Mouse (Mus musculus) liver, adult 2 months (tissue): Measurements from ENCODE around the gene 9430015G10Rik. TPM values are rescaled to one million over a fixed set of nuclear protein-coding genes. Genes with fewer than 3 reads are reported as not detected.

Experiments used
- DNase-seq: peaks from one replicate; pipeline ENCODE4 v3.0.0-alpha.2; 2011; ENCODE audit warnings: low read depth, low spot score; ENCODE audit errors: extremely low read depth
- H3K27ac ChIP-seq: fragments of 200-500 bp; replicated peaks from 2 replicates; pipeline ENCODE4 v1.5.1; 2012; ENCODE audit warnings: low read depth, mild to moderate bottlenecking, control low read depth, inconsistent platforms, low read length; ENCODE audit not compliant: insufficient read depth
- H3K27me3 ChIP-seq: fragments of 200-500 bp; 2 replicates; pipeline ENCODE4 v1.6.1; 2012; ENCODE audit warnings: mild to moderate bottlenecking, moderate library complexity, low read length, inconsistent platforms; ENCODE audit not compliant: control insufficient read depth, insufficient read depth
- H3K36me3 ChIP-seq: fragments of 200-500 bp; 2 replicates; pipeline ENCODE4 v1.6.1; 2012; ENCODE audit warnings: low read length, inconsistent platforms; ENCODE audit not compliant: control insufficient read depth, insufficient read depth
- H3K4me1 ChIP-seq: fragments of 200-500 bp; 2 replicates; pipeline ENCODE4 v1.6.1; 2011; ENCODE audit warnings: low read length; ENCODE audit not compliant: control insufficient read depth, insufficient read depth
- H3K4me3 ChIP-seq: fragments of 200-500 bp; 2 replicates; pipeline ENCODE4 v1.5.1; 2011; ENCODE audit warnings: low read depth, mild to moderate bottlenecking, control low read depth, low read length, moderate library complexity; ENCODE audit not compliant: insufficient read depth
- H3K79me2 ChIP-seq: fragments of 200-500 bp; 2 replicates; pipeline ENCODE4 v1.6.1; 2012; ENCODE audit warnings: inconsistent platforms, mild to moderate bottlenecking, low read length, moderate library complexity; ENCODE audit not compliant: control insufficient read depth, insufficient read depth
- H3K9ac ChIP-seq: fragments of 200-500 bp; 2 replicates; pipeline ENCODE4 v1.6.1; 2012; ENCODE audit warnings: low read depth, mild to moderate bottlenecking, control low read depth, inconsistent platforms, low read length
- CTCF ChIP-seq: fragments of 200-500 bp; IDR thresholded peaks from 2 replicates; pipeline ENCODE4 v1.5.1; 2011; ENCODE audit warnings: low read depth, low read length, control low read depth
- POLR2A ChIP-seq: fragments of 200-500 bp; IDR thresholded peaks from 2 replicates; pipeline ENCODE4 v1.6.1; 2011; ENCODE audit warnings: low read length, control low read depth; ENCODE audit not compliant: insufficient read depth; ENCODE audit errors: extremely low read depth
- WGBS: fragments of 180-500 bp; shearing (Covaris S2); methylation state at CpG from one replicate; pipeline ENCODE4 v1.1.7; 2018; 5-methylcytosine and 5-hydroxymethylcytosine counted together
- polyA plus RNA-seq: library from polyadenylated mRNA; depleted of rRNA; stranded (reverse); fragments of >200 nt; gene quantifications from 2 replicates; pipeline ENCODE4 v1.2.3, GENCODE M21; 2012; rRNA removed
- total RNA-seq: library from RNA; depleted of rRNA; stranded (reverse); fragments of >200 nt; gene quantifications from 2 replicates; pipeline ENCODE4 v1.2.3, GENCODE M21; 2014; rRNA removed

The 9430015G10Rik gene
- total and polyA plus RNA-seq, 2 experiments = 3.8 to 9.1 TPM

GRCm38 (mm10) chr4:156168611-156169010, 58.8 kb downstream of the 9430015G10Rik start:
- WGBS = 96% methylated on average over 8 of the region's 8 CpGs
- DNase-seq = no peak
- 0 out of 2 replicates have a peak, but pooled peaks cover 2% of the 10 kb centered on the region for H3K4me1 ChIP-seq
- H3K9ac ChIP-seq = no peak overlapping the region
- no peak overlapping the region for H3K27ac ChIP-seq
- TF ChIP-seq CTCF (no peak), POLR2A (no peak)
- H3K4me3 ChIP-seq = no peak overlapping the region
- H3K36me3 ChIP-seq = peaks cover 10% of the 10 kb centered on the region; the same call in 1 of the 2 replicates
- H3K79me2 ChIP-seq = no peaks in the 10 kb centered on the region
- no peaks in the 10 kb centered on the region for H3K27me3 ChIP-seq

GRCm38 (mm10) chr4:156169129-156169528, 59.3 kb downstream of the 9430015G10Rik start:
- Histone ChIP-seq H3K36me3 (peaks cover 10% of the 10 kb centered on the region; the same call in 1 of the 2 replicates), H3K79me2 (no peaks in the 10 kb centered on the region), H3K27me3 (no peaks in the 10 kb centered on the region), H3K9ac (no peak overlapping the region), H3K4me3 (no peak overlapping the region), H3K27ac (no peak overlapping the region), H3K4me1 (0 out of 2 replicates have a peak, but pooled peaks cover 2% of the 10 kb centered on the region)
- DNase-seq = no peak
- WGBS = 95% methylated on average over 10 of the region's 10 CpGs
- no peak for TF ChIP-seq POLR2A
- TF ChIP-seq CTCF = no peak

- H3K36me3 ChIP-seq = peaks cover 16% of the 10 kb centered on the region; the same call in 1 of the 2 replicates
- 94% methylated on average over 11 of the region's 11 CpGs for WGBS
- H3K27ac ChIP-seq = no peak overlapping the region
- no peaks in the 10 kb centered on the region for H3K27me3 ChIP-seq
- DNase-seq = no peak
- TF ChIP-seq CTCF (no peak), POLR2A (no peak)
- 0 out of 2 replicates have a peak, but pooled peaks cover 2% of the 10 kb centered on the region for H3K4me1 ChIP-seq
- H3K4me3 ChIP-seq = no peak overlapping the region
- H3K9ac ChIP-seq = no peak overlapping the region
- no peaks in the 10 kb centered on the region for H3K79me2 ChIP-seq
These were observed 62.0 kb downstream of the 9430015G10Rik start for GRCm38 (mm10) chr4:156171828-156172227.

Other genes with a start within 250 kb of the 9430015G10Rik start
- gene Tas1r3, start 246.6 kb upstream of the 9430015G10Rik start, total RNA-seq = 0.37 and 0.47 TPM in 2 replicates
- 0.12 and 0.35 TPM in 2 replicates for gene Tas1r3, start 246.6 kb upstream of the 9430015G10Rik start, polyA plus RNA-seq
- gene Cptp, start 240.5 kb upstream of the 9430015G10Rik start, total RNA-seq = 5.7 and 7.5 TPM in 2 replicates
- gene Cptp, start 240.5 kb upstream of the 9430015G10Rik start, polyA plus RNA-seq = 32.1 and 48.6 TPM in 2 replicates
- gene Ints11, start 240.4 kb upstream of the 9430015G10Rik start, total RNA-seq = 13.6 and 18.8 TPM in 2 replicates
- gene Ints11, start 240.4 kb upstream of the 9430015G10Rik start, polyA plus RNA-seq = 15.8 and 20.9 TPM in 2 replicates
- gene Pusl1, start 218.2 kb upstream of the 9430015G10Rik start, total RNA-seq = 13.6 and 15.5 TPM in 2 replicates
- gene Pusl1, start 218.2 kb upstream of the 9430015G10Rik start, polyA plus RNA-seq = 33.5 and 35.0 TPM in 2 replicates
- 2.5 and 3.4 TPM in 2 replicates for gene Acap3, start 218.2 kb upstream of the 9430015G10Rik start, total RNA-seq
- gene Acap3, start 218.2 kb upstream of the 9430015G10Rik start, polyA plus RNA-seq = 4.9 and 6.9 TPM in 2 replicates
- 21.6 and 27.6 TPM in 2 replicates for gene Ube2j2, start 166.2 kb upstream of the 9430015G10Rik start, total RNA-seq
- 43.4 and 46.1 TPM in 2 replicates for gene Ube2j2, start 166.2 kb upstream of the 9430015G10Rik start, polyA plus RNA-seq
- gene C1qtnf12, start 147.7 kb upstream of the 9430015G10Rik start, total RNA-seq = 1.8 and 2.1 TPM in 2 replicates
- 2.6 and 3.3 TPM in 2 replicates for gene C1qtnf12, start 147.7 kb upstream of the 9430015G10Rik start, polyA plus RNA-seq
- 2.8 TPM in 2 replicates for gene B3galt6, start 117.3 kb upstream of the 9430015G10Rik start, total RNA-seq
- gene B3galt6, start 117.3 kb upstream of the 9430015G10Rik start, polyA plus RNA-seq = 2.5 and 2.6 TPM in 2 replicates
- 141 and 156 TPM in 2 replicates for gene Sdf4, start 117.1 kb upstream of the 9430015G10Rik start, total RNA-seq
- 34.9 and 37.2 TPM in 2 replicates for gene Sdf4, start 117.1 kb upstream of the 9430015G10Rik start, polyA plus RNA-seq
- gene Tnfrsf4, start 96.1 kb upstream of the 9430015G10Rik start, total RNA-seq = 0.65 and 0.67 TPM in 2 replicates
- gene Tnfrsf4, start 96.1 kb upstream of the 9430015G10Rik start, polyA plus RNA-seq = 0.83 and 2.5 TPM in 2 replicates
- 0.94 TPM in 1 of 2 replicates, not detected in the other for gene Tnfrsf18, start 83.8 kb upstream of the 9430015G10Rik start, total RNA-seq
- 0.41 and 0.81 TPM in 2 replicates for gene Tnfrsf18, start 83.8 kb upstream of the 9430015G10Rik start, polyA plus RNA-seq
- 0.37 TPM in 1 of 2 replicates, not detected in the other for gene Ttll10, start 50.6 kb upstream of the 9430015G10Rik start, total RNA-seq
- gene Ttll10, start 50.6 kb upstream of the 9430015G10Rik start, polyA plus RNA-seq = 0.11 and 0.12 TPM in 2 replicates
- not detected in 2 replicates for gene Rnf223, start 20.5 kb downstream of the 9430015G10Rik start, total RNA-seq
- 0.17 TPM in 1 of 2 replicates, not detected in the other for gene Rnf223, start 20.5 kb downstream of the 9430015G10Rik start, polyA plus RNA-seq
- 10.4 and 13.8 TPM in 2 replicates for gene Agrn, start 87.5 kb downstream of the 9430015G10Rik start, total RNA-seq
- gene Agrn, start 87.5 kb downstream of the 9430015G10Rik start, polyA plus RNA-seq = 20.5 and 33.2 TPM in 2 replicates
- 14.2 and 20.7 TPM in 2 replicates for gene Isg15, start 90.8 kb downstream of the 9430015G10Rik start, total RNA-seq
- 26.8 and 44.3 TPM in 2 replicates for gene Isg15, start 90.8 kb downstream of the 9430015G10Rik start, polyA plus RNA-seq
- 2.5 and 3.0 TPM in 2 replicates for gene AW011738, start 93.3 kb downstream of the 9430015G10Rik start, total RNA-seq
- 1.7 and 3.7 TPM in 2 replicates for gene AW011738, start 93.3 kb downstream of the 9430015G10Rik start, polyA plus RNA-seq
- gene Perm1, start 105.9 kb downstream of the 9430015G10Rik start, total RNA-seq = 0.07 and 0.09 TPM in 2 replicates
- gene Perm1, start 105.9 kb downstream of the 9430015G10Rik start, polyA plus RNA-seq = 0.04 TPM in 1 of 2 replicates, not detected in the other
- 6.9 TPM in 2 replicates for gene Plekhn1, start 124.9 kb downstream of the 9430015G10Rik start, total RNA-seq
- gene Plekhn1, start 124.9 kb downstream of the 9430015G10Rik start, polyA plus RNA-seq = 12.1 and 18.5 TPM in 2 replicates
- gene Noc2l, start 126.0 kb downstream of the 9430015G10Rik start, total RNA-seq = 16.4 and 17.8 TPM in 2 replicates
- gene Noc2l, start 126.0 kb downstream of the 9430015G10Rik start, polyA plus RNA-seq = 28.5 and 35.8 TPM in 2 replicates
- gene Samd11, start 145.7 kb downstream of the 9430015G10Rik start, total RNA-seq = under 0.01 TPM in 1 of 2 replicates, not detected in the other
- 0.04 TPM in 1 of 2 replicates, not detected in the other for gene Samd11, start 145.7 kb downstream of the 9430015G10Rik start, polyA plus RNA-seq
- not detected in 2 replicates for gene Vmn2r-ps159, start 221.1 kb downstream of the 9430015G10Rik start, total RNA-seq
- not detected in 2 replicates for gene Vmn2r-ps159, start 221.1 kb downstream of the 9430015G10Rik start, polyA plus RNA-seq